Mouse (Mus musculus) lung, adult 2 months (tissue): ENCODE data around the gene Pard6b.

Experiments used
- CTCF ChIP-seq: fragments of 200-500 bp; IDR thresholded peaks from 2 replicates; pipeline ENCODE4 v1.5.1; 2011; ENCODE audit warnings: mild to moderate bottlenecking, low read length, control low read depth; ENCODE audit not compliant: insufficient read depth
- POLR2A ChIP-seq: fragments of 200-500 bp; IDR thresholded peaks from 2 replicates; pipeline ENCODE4 v1.6.1; 2011; ENCODE audit warnings: low read depth, mild to moderate bottlenecking, control low read depth, low read length, borderline replicate concordance; ENCODE audit errors: extremely low read depth

- TF ChIP-seq CTCF (no peak), POLR2A (no peak)
These were observed 47.0 kb downstream of the Pard6b start for GRCm38 (mm10) chr2:168127767-168128166.
